Mouse (Mus musculus): Measurements from ENCODE around the gene Dach1. TPM values are rescaled to one million over a fixed set of nuclear protein-coding genes. Genes with fewer than 3 reads are reported as not detected.

The Dach1 gene
- total and polyA plus RNA-seq, 3 experiments = not detected

DNA sequence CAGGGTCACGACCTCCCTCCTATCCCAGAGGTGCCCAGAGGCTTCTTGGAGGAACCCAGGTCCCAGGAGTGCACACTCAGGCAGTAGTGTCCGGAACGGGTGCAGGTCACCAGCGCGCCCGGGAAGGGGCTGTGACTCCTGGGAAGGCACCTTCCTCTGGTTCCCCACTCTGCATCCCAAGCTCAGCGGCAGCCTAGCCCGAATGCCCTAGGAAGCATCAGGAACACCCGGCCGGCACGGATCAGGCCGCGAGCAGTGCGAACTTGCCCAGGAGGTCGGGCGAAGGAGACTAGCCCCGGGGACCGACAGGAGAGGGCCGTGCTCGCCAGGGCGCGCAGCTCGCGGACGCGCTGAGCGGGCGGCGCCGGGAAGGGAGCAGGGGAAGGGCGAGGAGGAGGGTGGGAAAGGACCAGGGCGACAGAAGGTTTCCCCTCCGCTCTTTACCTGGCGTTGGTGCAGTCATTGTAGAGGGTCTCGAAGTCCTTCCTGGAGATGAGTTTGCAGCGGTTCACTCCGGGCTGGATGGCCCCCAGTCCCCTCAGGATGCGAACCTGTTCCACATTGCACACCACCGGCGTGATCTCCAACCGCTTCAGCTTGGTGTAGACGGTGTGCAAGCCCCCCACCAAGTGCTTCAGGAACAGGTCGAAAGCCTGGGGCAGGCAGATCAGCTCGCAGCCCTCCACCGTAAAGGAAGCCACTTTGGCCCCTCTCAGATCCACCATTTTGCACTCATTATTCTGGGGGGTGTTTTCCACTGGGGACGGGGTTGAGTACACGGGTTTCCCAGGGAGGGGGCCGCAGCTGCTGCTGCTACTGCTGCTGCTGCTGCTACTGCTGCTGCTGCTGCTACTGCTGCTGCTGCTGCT, 1.3 kb downstream of the Dach1 start:
- no peak for DNase-seq (ENCODE audit: low read depth, low spot score)
- H3K9ac ChIP-seq (ENCODE audit: control insufficient read depth, low read depth, low read length, poor library complexity, severe bottlenecking) = no peak overlapping the region
- no peak overlapping the region for H3K27ac ChIP-seq (ENCODE audit: control insufficient read depth, low read depth, low read length)
- no peaks in the 10 kb centered on the region for H3K27me3 ChIP-seq (ENCODE audit: control insufficient read depth in 1 of 2, insufficient read depth in 2 of 2, low read length in 2 of 2)
- no peaks in the 10 kb centered on the region for H3K4me1 ChIP-seq (ENCODE audit: control insufficient read depth in 1 of 2, insufficient read depth in 2 of 2, low read length in 2 of 2)
- no peaks in the 10 kb centered on the region for H3K9me3 ChIP-seq (replicated peaks; ENCODE audit: insufficient read depth, low read length)
- no peak overlapping the region for H3K4me3 ChIP-seq (ENCODE audit: control insufficient read depth in 1 of 2, insufficient read depth in 1 of 2, low read depth in 2 of 2, low read length in 2 of 2)
- no peak for TF ChIP-seq ETS1 (IDR thresholded peaks at IDR 0.05; ENCODE audit: low read depth, low read length)
- TF ChIP-seq TBP (IDR thresholded peaks at IDR 0.05; ENCODE audit: low read depth, low read length) = no peak
- TF ChIP-seq GATA1 (IDR thresholded peaks at IDR 0.05; ENCODE audit: low read depth, low read length) = no peak
- TF ChIP-seq USF2 (IDR thresholded peaks at IDR 0.05; ENCODE audit: borderline replicate concordance in 1 of 2, insufficient read depth in 1 of 2, low read depth in 1 of 2, low read length in 2 of 2) = no peak
- TF ChIP-seq MEF2A (IDR thresholded peaks at IDR 0.05; ENCODE audit: extremely low read depth, insufficient replicate concordance, low read depth, low read length, poor library complexity, severe bottlenecking) = no peak
- no peak for TF ChIP-seq RCOR1 (IDR thresholded peaks at IDR 0.05; ENCODE audit: low read depth, low read length)
- TF ChIP-seq SIN3A (IDR thresholded peaks at IDR 0.05; ENCODE audit: low read length) = no peak
- no peak for TF ChIP-seq ZC3H11A (IDR thresholded peaks at IDR 0.05; ENCODE audit: low read depth, low read length)
- TF ChIP-seq POLR2AphosphoS5 (IDR thresholded peaks at IDR 0.05; ENCODE audit: borderline replicate concordance, low read depth, low read length) = no peak
- TF ChIP-seq BHLHE40 (IDR thresholded peaks at IDR 0.05; ENCODE audit: borderline replicate concordance, low read depth, low read length) = no peak
- TF ChIP-seq POLR2AphosphoS2 (IDR thresholded peaks at IDR 0.05; ENCODE audit: low read length) = no peak
- no peak for TF ChIP-seq EP300 (IDR thresholded peaks at IDR 0.05; ENCODE audit: low read depth in 1 of 2, low read length in 2 of 2)
- no peak for TF ChIP-seq MAFK (IDR thresholded peaks at IDR 0.05; ENCODE audit: borderline replicate concordance, low read depth, low read length)
- TF ChIP-seq TCF12 (IDR thresholded peaks at IDR 0.05; ENCODE audit: low read depth, low read length) = no peak
- H3K36me3 ChIP-seq (ENCODE audit: control insufficient read depth in 1 of 2, insufficient read depth in 2 of 2, low read length in 2 of 2) = no peaks in the 10 kb centered on the region
- no peaks in the 10 kb centered on the region for H3K79me2 ChIP-seq (ENCODE audit: control insufficient read depth, insufficient read depth, low read length, poor library complexity)

GRCm38 (mm10) chr14:98167186-98168038, 2.2 kb downstream of the Dach1 start:
- TF ChIP-seq ZKSCAN1 (IDR thresholded peaks at IDR 0.05; ENCODE audit: low read depth, low read length) (no peak), JUND (IDR thresholded peaks at IDR 0.05; ENCODE audit: low read depth, low read length) (no peak), ELF1 (IDR thresholded peaks at IDR 0.05; ENCODE audit: low read depth, low read length) (no peak), MAZ (IDR thresholded peaks at IDR 0.05; ENCODE audit: low read depth, low read length) (no peak), POLR2A (IDR thresholded peaks at IDR 0.05; ENCODE audit: control insufficient read depth in 1 of 2, insufficient read depth in 1 of 2, low read depth in 1 of 2, low read length in 2 of 2, poor library complexity in 1 of 2) (no peak), TCF12 (IDR thresholded peaks at IDR 0.05; ENCODE audit: low read depth, low read length) (no peak), MAX (IDR thresholded peaks at IDR 0.05; ENCODE audit: low read length) (no peak)
- H3K79me2 ChIP-seq (ENCODE audit: control insufficient read depth, insufficient read depth, low read length, poor library complexity) = no peaks in the 10 kb centered on the region
- no peaks in the 10 kb centered on the region for H3K27me3 ChIP-seq (ENCODE audit: control insufficient read depth in 1 of 2, insufficient read depth in 2 of 2, low read length in 2 of 2)
- H3K9ac ChIP-seq (ENCODE audit: control insufficient read depth, low read depth, low read length, poor library complexity, severe bottlenecking) = no peak overlapping the region
- no peak overlapping the region for H3K4me3 ChIP-seq (ENCODE audit: control insufficient read depth in 1 of 2, insufficient read depth in 1 of 2, low read depth in 2 of 2, low read length in 2 of 2)
- no peak for DNase-seq (ENCODE audit: low read depth, low spot score)
- H3K27ac ChIP-seq (ENCODE audit: control insufficient read depth, low read depth, low read length) = no peak overlapping the region
- no peaks in the 10 kb centered on the region for H3K9me3 ChIP-seq (replicated peaks; ENCODE audit: insufficient read depth, low read length)
- H3K36me3 ChIP-seq (ENCODE audit: control insufficient read depth in 1 of 2, insufficient read depth in 2 of 2, low read length in 2 of 2) = no peaks in the 10 kb centered on the region
- no peaks in the 10 kb centered on the region for H3K4me1 ChIP-seq (ENCODE audit: control insufficient read depth in 1 of 2, insufficient read depth in 2 of 2, low read length in 2 of 2)

All from MEL (cell line).